Mouse (Mus musculus): ENCODE results near the gene Dnah5. TPM values are rescaled to one million over a fixed set of nuclear protein-coding genes. Genes with fewer than 3 reads are reported as not detected.
"Not testable (repeated sequence)": the region's sequence is repeated elsewhere in the genome, so short reads cannot be mapped to it uniquely, and the experiment has no call there.

The Dnah5 gene
- total RNA-seq, 2 experiments from 2014 or later, result 2.3 to 2.6 TPM

DNA sequence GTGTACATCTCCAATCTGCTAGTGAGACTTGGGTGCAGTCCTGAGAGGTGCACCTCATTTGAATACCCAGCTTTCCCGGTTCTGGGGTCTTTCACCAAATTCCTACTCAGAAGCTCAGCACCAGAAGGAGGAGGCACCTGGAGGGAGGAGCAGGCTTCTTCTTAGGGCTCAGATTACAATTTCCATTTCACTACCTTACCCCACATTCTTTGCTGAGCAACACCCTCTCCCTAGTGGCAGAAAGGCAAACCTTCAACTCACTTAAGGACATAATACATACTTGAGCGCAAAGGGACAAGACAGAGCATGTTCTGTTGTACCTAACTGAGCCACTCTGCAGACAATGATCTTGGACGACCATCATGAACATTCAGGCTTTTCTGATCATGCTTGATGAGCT lies 23.8 kb downstream of the Dnah5 start:
- no peak for DNase-seq (ENCODE audit: low spot score in 2 of 2)
- intact Hi-C loops (cut with DNase I), result no loop called here

- DNase-seq (ENCODE audit: low spot score in 2 of 2), result no peak
- intact Hi-C loops (cut with DNase I), result no loop called here
Measured at GRCm38 (mm10) chr15:28260250-28260649, 56.7 kb downstream of the Dnah5 start.

DNA sequence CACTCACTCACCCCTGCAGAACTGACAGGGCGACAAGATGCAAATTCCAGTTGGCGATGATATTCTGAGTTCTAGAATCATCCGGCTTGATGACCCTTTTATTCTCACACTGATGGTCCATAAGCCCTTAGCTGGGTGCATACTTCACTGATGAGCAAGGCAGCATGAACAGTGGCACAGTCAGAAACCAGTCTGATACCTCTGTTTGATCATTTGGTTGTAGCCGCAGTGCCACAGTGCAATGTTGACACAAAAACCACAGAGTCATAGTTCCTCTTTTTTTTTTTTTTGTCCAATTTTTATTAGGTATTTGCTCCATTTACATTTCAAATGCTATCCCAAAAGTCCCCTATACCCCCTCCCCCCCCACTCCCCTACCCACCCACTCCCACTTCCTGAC lies 95.9 kb downstream of the Dnah5 start:
- DNase-seq (ENCODE audit: low spot score in 2 of 2), result no peak
- intact Hi-C loops (cut with DNase I), result no loop called here

DNA sequence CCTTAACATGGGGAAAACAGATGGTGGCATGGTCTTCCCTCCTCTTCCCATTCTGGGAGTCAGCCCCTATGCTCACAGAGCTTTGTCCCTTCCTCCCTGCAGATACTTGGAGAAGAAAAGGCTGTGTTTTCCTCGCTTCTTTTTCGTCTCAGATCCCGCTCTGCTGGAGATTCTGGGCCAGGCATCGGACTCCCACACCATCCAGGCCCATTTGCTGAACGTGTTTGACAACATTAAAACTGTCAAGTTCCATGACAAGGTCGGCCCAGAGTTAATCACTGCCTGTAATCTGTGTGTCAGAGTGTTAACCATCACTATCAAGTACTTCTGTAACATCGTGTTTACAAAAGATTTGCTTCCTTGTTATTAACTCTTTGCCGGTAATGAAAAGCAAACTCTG lies 103.6 kb downstream of the Dnah5 start:
- no peak for DNase-seq (ENCODE audit: low spot score in 2 of 2)
- intact Hi-C loops (cut with DNase I), result no loop called here

DNA sequence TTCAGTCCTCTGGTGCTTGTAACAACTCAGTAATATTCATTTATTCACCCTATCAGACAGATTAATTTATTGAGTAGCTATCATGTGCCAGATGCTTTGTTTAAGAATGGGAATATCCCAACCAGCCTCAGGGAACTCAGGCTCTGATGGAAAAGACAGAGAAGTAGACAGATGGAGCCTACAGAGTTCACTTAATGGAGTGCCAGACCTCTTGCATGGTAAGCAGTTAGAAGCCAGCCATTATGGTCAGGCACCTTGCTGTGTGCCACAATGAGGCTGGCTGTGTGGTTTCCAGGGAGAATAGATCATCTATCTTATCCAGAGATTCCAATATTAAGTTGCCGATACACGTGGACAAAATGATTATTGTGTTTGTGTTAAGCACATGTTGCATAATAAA lies 104.3 kb downstream of the Dnah5 start:
- intact Hi-C loops (cut with DNase I), result no loop called here
- no peak for DNase-seq (ENCODE audit: low spot score in 2 of 2)

DNA sequence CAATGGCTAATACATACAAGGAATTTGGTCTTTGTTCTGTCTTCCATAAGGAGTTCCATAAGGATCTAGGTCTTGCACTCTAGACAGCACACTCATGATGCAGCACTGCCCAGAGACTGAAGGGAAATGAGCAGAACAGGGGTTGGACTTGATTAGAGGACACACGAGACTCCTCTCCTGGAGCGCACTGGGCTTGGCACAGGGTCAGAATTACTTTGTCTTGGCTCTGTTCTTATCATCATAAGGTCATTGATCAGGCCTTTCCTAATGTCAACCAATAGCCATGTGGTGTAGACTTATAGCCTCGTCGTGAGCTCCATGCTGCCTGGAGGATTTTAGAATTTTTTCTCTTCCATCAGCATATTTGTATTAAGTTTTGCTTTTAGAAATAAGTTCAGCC lies 107.0 kb downstream of the Dnah5 start:
- no peak for DNase-seq (ENCODE audit: low spot score in 2 of 2)
- intact Hi-C loops (cut with DNase I), result no loop called here

DNA sequence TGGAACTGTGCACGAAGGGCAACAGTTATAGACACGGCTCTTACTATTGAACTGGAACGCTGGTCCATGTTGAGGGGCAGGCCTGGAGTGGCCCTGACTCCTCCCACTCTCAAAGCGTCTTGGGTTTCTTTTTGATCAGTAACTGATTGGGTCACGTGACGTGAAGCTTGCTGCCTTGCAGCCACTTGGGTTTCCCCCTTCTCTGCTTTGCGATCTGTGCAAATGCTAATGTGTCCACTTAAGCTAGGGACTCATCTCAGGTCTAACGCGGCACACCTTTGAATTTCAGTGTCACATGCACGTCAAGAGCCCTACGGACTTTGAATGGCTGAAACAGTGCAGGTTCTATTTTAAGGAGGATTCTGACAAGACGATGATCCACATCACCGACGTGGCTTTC lies 109.9 kb downstream of the Dnah5 start:
- no peak for DNase-seq (ENCODE audit: low spot score in 2 of 2)
- intact Hi-C loops (cut with DNase I), result no loop called here

- DNase-seq (ENCODE audit: low spot score in 2 of 2), result peak; percentile 51 to 72
- intact Hi-C loops (cut with DNase I), result no loop called here
Measured at GRCm38 (mm10) chr15:28315812-28316528, 112.4 kb downstream of the Dnah5 start.

- intact Hi-C loops (cut with DNase I), result no loop called here
- no peak for DNase-seq (ENCODE audit: low spot score in 2 of 2)
Measured at GRCm38 (mm10) chr15:28322533-28322932, 119.0 kb downstream of the Dnah5 start.

GRCm38 (mm10) chr15:28326985-28327384 lies 123.4 kb downstream of the Dnah5 start:
- intact Hi-C loops (cut with DNase I), result no loop called here
- no peak for DNase-seq (ENCODE audit: low spot score in 2 of 2)

DNA sequence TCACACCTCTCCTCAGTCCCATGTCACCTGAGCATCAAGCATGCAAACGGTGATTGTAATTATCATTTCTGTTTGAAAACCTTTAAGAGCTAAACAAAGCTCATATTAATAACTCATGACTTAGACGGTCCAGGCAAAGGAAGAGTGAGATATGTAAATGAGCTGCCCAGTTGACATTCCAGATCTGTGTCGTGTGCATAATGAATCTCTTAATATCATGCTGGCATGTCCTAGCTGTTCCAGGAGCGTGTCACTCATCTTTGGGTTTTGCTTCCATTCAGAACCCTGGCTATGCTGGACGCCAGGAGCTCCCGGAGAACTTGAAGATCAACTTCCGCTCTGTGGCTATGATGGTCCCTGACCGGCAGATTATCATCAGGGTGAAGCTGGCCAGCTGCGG lies 123.9 kb downstream of the Dnah5 start:
- intact Hi-C loops (cut with DNase I), result no loop called here
- no peak for DNase-seq (ENCODE audit: low spot score in 2 of 2)

DNA sequence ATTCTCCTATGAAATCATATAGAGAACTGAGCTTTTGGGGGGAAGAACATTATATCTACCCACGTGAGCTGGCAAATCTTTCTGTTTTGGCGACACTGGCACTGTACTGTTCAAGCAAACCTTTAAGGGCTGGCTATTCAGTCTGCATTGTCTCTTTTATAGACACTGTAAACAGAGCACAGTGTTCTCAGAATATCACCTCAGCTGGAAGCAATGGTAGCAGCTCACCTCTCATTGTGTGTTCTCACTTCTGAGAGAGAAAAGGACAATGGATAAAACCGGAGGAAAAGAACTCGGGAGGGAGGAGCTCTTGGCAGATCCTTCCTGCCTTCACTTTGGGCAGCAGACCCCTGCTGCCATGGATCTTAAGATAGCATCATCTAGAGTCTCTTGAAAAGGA lies 137.6 kb downstream of the Dnah5 start:
- DNase-seq (ENCODE audit: low spot score in 2 of 2), result no peak
- intact Hi-C loops (cut with DNase I), result no loop called here

GRCm38 (mm10) chr15:28367561-28367960 lies 164.0 kb downstream of the Dnah5 start:
- no peak for DNase-seq (ENCODE audit: low spot score in 2 of 2)
- intact Hi-C loops (cut with DNase I), result no loop called here

DNA sequence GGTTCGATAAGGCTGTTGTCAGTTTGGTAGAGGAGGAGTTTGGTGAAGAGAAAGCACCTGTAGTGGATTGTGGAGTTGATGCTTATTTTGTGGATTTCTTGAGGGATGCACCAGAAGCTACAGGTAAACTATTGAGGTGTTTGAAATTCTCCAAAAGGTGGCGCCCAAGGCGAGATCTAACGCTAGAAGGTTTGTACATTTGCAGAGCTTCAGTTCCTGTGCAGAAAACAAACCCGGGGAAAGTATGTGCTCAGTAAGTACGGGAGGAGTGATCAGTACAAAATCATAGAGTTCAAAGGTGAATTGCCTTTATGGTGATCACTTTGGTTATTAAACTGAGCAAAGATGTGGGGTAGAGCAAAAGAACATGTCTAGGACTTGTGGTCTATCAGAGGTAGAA lies 166.9 kb downstream of the Dnah5 start:
- intact Hi-C loops (cut with DNase I), result no loop called here
- DNase-seq (ENCODE audit: low spot score in 2 of 2), result no peak

DNA sequence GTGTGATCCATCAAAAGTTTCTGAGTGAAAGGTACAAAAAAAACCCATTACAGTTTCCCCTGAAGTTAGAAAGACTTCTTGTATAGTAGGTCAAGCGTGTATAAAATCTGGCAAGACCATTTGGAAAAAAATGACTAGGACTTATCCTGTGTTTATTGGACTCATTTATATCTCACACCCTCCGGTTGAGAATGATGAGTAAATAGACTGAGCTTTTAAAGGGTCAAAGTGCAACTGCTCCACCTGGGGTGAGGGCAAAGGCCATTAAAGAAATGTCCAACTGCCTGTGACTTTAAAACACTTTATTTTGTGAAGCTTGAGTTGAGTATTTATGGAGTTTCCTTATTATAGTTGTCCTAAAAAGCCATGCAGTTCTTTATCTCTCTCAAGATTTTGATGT lies 168.0 kb downstream of the Dnah5 start:
- no peak for DNase-seq (ENCODE audit: low spot score in 2 of 2)
- intact Hi-C loops (cut with DNase I), result no loop called here

- intact Hi-C loops (cut with DNase I), result no loop called here
- no peak for DNase-seq (ENCODE audit: low spot score in 2 of 2)
Measured at GRCm38 (mm10) chr15:28374394-28374793, 170.8 kb downstream of the Dnah5 start.

DNA sequence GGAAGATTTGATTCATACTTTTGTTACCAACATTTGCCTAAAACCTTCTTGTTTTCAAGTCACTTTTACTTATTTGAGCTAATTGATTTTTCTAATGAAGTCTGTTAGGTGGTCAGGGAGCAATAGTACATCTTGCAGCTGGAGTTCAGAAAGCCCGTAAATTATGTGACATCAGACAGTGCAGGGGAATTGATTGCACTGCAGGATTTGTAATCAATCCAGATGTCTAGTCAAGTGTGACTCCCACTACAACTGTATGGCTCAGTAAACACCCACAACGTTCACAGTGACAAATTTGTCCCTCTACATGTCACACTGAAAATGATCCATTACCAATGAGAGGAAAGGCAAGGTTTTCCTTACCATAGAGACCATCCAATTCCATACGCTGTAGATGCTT lies 177.4 kb downstream of the Dnah5 start:
- DNase-seq (ENCODE audit: low spot score in 2 of 2), result no peak
- intact Hi-C loops (cut with DNase I), result no loop called here

- intact Hi-C loops (cut with DNase I); DNase-seq (ENCODE audit: low spot score in 2 of 2): not testable (repeated sequence)
Measured at GRCm38 (mm10) chr15:28393723-28394122, 190.2 kb downstream of the Dnah5 start.

DNA sequence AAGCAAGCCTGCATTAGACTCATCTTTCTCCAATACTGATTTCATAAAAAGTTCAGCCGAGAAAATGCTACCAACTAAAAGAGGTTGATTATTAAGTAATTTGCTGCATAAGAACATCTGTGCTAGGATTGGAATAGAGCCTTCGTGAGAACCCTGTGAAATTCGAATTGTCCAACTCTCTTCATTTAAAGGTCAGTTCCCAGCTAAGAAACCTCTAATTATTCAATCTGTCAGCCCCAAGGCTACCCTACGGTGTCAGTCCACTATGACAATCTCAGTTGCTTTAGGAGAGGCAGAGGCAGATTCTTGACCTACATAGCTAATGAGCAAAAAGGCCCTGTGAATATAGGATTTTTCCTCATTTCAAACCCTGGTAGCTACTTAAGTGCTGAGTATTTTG lies 191.9 kb downstream of the Dnah5 start:
- intact Hi-C loops (cut with DNase I), result no loop called here
- DNase-seq (ENCODE audit: low spot score in 2 of 2), result no peak

- intact Hi-C loops (cut with DNase I), result no loop called here
- no peak for DNase-seq (ENCODE audit: low spot score in 2 of 2)
Measured at GRCm38 (mm10) chr15:28398472-28398871, 194.9 kb downstream of the Dnah5 start.

GRCm38 (mm10) chr15:28399258-28399657 lies 195.7 kb downstream of the Dnah5 start:
- DNase-seq (ENCODE audit: low spot score in 2 of 2), result peak in 1 of 2 experiments; percentile 3
- intact Hi-C loops (cut with DNase I), result no loop called here

DNA sequence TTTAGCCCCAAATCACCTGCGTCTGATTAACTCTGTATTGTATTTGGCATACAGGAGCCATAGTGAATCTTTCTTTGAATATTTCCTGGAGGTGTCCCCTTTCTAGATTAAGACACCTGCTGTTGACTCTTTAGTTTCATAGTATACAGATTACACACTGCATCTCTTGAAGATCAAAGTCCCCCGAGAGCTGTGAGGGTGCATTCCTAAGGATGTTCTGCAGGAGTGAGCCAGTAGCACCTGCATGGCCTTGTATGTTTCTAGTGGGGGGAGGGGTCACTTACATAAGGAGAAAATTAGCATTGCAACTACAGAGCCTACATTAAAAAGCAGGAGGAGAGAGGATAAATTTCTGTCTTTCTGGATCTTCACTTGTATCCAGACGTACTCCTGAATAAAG lies 201.1 kb downstream of the Dnah5 start:
- DNase-seq (ENCODE audit: low spot score in 2 of 2), result no peak
- intact Hi-C loops (cut with DNase I), result no loop called here
